Mouse (Mus musculus) kidney, postnatal 14 days (tissue): Measurements from ENCODE around the gene Gc.

Experiments used
- DNase-seq: peaks from one replicate; pipeline ENCODE4 v3.0.0; 2022; ENCODE audit warnings: mixed read lengths

Gc gene

DNA sequence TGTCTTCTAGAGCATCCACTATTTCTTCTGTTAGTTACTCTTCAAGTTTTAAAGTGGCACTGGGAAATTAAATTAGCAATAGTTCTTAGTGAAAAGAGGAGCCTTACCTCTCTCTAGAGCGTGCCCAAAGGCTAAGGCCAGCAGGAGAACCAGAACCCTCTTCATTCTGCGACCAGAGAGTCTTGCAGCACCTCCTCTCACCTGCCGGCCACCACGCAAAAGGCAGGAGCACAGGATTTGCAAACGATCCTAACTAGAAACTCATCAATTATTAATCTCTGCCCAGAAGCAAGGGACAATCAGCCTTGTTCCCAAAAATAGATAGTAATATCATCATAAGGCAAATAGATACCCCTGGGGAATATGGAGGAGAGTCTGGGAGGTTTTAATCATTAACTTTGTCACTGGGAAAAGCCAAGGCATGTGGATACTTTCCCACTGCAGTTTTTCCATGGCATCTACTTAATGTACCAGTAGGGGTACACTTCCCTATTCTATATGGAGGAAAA lies at the start of gene Gc:
Gene Gc, minus strand, starts transcription at position 345 of the 509 bp plus-strand sequence.
- no peak for DNase-seq

DNA sequence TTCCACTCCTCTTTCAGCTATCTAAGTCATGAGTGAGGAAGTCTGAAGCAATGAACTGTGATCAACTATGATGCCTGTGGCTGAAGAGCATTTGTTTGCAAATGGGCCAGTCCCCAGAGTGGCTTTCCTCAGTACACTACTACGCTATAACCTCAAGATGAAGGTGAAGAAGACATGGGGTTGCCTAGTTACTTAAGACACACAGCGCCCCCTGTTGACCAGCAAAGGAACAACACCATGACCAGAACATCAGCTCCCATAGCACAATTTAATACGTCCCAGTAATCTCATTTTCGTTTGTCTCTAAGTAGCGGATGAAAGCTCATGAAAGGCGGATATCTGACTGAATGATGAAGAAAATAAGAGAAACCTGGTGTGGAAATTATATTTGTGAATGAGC lies 42.5 kb upstream of the Gc start:
- peak; percentile 22 for DNase-seq

DNA sequence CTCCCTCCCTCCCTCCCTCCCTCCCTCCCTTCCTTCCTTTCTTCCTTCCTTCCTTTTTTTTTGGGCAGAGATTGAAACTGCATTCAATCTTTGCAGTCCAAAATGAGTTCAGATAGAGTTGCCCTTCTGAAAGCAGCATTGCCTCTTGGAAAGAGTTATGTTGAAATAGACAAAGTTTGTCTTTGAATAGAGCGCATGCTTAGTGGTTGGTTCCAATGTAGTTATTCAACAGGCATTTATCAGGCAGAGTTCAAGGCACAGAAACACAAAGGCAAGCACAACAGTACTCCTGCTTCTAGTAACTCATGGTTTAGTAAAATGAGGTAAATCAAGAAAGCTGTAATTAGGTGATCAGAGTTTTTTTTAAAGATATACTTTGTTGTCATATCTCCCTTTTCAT lies 34.9 kb upstream of the Gc start:
- no peak for DNase-seq

DNA sequence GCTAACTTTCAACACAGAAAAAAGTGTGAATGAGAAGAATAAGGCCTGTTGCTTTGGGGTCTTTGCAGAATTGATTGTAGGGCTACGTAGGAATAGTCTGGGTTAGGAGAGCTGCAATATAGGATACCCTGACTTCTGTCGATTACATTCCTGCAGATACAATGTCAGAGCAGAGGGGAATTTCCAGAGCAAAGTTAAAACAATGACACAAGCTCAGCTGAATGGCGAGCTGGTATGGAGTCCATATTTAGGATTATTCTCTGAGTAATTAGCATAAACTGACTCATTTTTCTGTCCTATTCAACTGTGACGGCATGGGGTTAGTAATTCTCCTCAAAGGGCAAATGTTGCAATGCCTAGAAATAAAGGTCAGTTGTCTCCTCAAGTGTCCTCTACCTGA lies 12.8 kb upstream of the Gc start:
- no peak for DNase-seq

DNA sequence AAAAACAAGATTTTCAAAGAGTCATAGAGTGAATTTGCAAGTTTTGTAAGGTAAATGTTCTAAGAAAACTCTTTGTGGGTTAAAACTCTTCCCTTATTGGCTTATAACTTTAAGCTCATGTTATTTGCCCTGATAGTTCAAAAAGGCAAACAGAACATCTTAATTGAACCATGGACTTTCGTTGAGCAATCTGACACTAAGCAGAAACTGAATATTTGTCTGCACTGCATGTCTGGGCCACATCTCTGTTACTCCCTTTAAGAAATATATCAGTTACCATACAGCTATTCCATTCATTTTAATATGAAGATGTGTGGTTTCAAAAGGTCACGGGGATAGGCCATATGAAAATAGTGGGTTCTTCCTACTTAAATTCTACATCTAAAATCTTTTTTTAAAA lies 10.2 kb upstream of the Gc start:
- no peak for DNase-seq

DNA sequence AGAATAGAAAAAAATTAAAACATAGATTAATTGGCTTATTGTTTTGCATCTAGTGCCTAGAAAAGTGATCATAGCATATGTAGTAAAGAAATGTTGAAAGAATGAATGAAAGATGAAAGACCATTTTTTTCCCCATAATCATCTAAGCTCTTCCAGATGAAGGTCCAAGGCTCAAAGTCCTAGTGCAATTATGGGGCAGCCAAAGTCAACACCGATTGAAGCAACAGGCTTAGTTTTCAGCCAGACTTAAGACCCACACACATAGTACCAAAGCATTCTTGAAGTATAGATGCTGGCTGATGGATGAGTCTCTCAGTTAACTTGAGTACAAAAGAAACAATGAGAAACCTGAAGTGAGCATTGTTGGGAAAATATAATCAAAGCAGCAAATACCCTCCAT lies 9.3 kb upstream of the Gc start:
- DNase-seq: no peak

DNA sequence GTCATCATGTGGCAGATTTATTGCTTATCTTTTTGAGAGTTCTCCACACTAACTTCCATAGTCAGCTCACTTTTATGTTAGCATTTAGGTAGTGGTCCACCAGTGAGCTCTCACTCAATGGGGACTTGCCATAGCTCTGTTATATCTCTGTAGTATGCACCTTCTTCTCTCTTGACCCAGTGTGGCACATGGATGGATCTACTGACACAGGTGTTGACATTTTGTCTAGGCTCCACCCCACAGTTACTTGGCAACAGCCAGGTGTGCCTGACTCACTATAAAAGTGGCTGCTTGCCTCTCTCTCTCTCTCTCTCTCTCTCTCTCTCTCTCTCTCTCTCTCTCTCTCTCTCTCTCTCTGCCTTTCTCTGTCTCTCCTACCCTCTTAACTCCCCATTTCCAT lies 8.6 kb upstream of the Gc start:
- no peak for DNase-seq

DNA sequence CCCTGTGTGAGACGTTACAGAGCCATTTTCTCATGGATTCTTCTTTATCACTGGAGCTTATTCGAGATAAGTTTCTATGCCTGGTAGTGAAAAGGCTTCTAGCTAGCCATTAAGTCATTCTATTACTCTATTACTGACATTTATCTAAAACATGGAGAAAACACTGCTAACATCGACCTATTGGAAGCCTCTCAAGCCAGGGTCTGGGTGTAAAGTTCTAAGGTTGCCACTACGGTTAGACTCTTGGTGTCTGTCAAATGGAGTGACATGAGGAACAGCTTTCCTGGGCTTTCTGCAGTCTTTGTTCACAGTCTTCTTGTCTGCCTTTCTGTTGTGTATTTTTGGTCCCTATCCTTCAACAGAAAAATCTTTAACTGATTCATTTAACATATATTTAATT lies 4.1 kb upstream of the Gc start:
- DNase-seq: no peak

DNA sequence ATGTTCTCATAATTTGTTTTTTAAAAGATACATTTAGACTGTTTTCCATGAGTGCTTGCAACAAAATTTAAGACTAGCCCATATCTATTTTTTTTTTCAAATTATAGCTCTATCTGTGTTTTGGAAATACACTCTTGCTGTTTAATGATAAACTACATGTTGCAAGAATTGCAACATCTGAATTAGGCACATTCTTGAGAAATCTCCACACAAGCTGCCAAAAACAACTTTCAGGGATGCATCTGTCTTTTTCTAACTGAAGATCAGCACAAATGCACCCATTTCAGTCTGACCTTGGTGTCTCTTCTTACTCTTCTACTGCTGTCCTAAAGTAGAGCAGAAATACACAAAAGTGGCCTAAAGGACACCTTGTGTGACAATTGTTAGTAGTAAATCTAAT lies 1.9 kb upstream of the Gc start:
- DNase-seq: no peak

DNA sequence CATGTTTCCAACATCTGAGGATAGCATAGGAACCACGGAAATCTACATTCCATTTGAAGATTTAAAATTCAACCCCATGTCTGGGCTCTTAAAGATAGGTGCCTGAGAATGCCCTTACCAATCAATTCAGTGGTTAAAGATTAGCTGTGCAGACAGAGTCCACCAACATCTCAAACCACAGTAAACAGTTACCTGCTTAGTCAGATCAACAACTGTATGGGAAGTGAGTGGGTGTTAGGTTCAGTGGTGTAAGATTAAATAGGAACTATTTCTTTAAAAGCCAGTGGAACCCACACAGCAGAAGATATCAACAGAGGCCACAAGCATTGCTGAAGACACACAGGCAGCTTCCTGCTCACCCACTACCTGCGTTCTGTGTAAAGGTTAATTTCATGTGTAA lies 1.3 kb upstream of the Gc start:
- no peak for DNase-seq

DNA sequence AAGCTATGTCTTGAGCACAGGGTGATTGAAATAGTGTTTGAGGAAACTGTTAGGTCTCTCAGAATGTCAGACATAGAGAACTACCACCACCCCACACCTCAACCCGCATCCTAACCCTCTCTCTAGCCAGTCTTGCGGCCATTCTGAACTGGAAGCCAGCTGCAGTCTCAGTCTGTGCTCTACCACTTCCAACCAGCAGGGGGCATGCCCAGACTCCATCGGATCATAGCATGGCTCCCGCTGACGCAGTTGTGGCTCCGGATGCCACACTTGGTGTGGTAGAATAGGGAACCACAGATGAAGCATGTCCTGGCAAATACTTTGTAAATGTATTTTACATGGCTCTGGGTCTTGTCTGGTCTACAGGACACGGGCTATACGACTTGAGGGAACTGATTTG lies 2.2 kb downstream of the Gc start:
- peak; percentile 33 for DNase-seq

DNA sequence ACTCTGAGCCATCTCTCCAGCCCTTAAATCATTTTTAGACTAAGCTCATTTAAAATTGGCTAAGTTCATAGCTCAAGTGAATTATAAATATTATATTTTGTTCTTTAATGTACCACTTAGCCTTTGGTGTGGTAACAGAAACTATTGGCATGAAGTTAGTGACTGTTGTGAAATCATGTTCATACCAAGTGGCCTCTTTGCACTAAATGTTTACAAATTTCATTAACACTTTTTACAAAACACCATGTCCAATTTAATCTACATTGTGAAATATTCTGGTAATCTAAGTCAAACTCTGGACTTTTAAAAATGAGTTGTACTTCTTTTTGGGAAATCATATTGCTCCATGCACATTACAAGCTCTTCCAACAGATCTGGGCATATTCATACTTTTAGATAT lies 6.9 kb downstream of the Gc start:
- no peak for DNase-seq

DNA sequence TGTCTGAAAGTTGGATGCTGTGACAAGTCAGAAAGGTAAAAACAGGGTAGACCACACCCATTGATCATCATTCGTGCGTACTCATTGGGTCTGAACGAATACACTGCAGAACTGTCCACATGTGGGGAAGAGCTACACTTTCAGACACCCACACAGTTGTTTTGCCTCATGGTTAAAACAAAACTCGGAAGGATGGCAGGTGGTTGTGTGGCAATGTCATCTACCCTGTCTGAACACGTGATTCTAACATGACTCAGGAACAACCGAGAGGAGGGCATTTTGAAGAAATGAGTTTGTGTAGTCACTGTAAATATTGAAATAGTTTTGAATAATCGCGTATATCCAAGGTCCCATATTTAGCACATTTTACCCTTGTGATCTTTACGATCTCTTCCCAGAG lies 8.4 kb downstream of the Gc start:
- DNase-seq: no peak

DNA sequence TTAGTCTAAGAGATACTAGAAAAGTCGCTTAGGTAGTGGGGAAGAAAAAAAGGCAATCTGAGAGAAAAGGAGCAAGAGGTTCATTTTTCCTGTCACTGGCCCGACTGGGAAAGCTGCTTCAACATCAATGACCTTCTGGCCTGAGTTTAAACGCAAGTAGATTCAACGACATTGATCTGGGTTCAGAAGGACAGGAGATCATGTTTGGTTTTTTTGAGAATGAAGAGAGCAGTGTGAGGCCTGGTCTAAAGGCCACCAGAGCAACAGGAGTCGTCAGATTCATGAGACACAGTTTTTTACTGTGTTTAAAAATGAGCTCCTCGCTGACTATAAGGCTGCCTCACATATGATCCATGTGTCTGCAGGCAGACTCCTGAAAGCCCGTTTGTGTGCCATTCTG lies 9.7 kb downstream of the Gc start:
- no peak for DNase-seq

DNA sequence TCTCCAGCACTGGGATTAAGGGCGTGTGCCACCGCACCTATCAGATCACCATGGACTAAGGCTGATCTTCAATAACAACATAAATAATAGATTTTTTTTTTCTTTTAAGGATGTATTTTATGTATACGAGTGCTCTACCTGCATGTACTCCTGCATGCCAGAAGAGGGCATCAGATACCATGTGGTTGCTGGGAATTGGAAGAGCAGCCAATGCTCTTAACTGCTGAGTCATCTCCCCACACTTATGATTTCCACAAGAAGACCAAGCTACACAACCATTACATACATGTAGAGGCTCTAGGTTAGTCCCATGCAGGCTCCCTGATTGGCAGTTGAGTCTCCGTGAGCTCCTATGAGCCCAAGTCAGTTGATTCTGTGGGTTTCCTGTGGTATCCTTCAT lies 13.3 kb downstream of the Gc start:
- no peak for DNase-seq

DNA sequence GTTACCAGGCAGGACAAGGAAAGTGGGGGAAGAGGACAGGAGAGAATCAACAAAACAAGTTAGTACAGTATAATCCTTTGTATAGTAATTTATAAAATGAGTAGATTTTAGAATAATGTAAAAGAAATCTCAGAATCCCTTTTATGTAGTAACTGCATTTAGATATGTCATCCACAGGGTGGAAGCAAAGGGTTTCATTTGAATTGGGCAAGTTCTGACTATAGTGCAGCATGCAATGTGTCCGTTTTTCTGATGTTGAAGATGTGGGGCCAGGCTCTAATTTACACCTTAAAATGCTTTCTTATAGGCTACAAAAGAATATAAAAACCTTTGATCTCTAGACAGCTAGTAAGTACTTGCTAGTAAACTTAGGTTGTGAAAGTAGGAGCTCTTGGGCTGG lies 46.2 kb downstream of the Gc start:
- no peak for DNase-seq

DNA sequence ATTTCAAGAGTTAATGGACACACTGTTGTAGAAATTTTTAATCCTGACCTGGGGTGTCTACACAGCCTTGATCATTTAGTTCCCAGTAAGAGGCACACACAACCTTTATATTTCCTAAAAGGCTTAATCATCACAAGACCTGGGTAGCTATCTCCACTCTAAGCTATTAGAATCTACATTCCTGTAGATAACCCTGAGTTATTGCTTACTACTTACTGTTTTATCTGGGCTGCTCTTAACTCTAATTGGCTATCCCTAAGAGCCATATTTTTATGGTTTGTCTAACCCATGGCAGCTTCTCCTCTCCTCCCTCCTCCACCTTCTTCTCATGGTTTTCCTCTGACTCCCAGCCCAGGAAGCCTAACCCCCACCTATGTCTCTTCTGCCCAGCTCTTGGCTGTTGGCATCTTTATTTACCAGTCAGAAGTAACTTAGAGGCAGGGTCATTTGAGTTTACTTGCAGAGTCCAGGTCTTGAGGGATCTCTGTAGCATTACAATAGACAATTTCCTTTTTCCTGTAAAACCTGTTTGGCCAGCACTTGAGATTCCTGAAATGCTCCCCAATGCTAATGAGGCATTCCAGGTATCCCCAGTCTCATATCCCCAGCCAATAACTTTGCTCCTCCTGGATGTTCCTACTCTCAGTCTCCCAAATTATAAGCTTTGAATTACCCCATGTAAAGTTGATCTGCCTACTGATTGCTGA lies 50.2 kb downstream of the Gc start:
- DNase-seq: no peak

DNA sequence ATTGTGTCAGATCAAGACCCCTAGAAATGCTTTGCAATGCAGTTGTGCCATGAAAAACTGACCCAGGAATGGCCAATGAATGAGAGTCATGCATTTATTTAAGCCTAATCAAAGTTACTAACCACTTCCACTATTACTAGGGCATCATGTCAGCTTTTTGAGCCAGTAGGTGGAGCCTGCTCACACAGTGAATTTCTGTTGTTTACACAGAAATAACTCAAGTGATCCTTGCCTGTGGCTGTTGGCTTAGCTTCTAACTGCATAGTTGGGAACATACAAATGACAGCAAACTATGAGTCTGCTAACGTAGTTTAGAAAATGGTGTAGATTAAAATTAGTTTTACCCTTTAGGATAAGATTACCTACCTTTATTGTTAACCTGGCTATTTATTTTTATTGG lies 52.6 kb downstream of the Gc start:
- peak; percentile 5 for DNase-seq

DNA sequence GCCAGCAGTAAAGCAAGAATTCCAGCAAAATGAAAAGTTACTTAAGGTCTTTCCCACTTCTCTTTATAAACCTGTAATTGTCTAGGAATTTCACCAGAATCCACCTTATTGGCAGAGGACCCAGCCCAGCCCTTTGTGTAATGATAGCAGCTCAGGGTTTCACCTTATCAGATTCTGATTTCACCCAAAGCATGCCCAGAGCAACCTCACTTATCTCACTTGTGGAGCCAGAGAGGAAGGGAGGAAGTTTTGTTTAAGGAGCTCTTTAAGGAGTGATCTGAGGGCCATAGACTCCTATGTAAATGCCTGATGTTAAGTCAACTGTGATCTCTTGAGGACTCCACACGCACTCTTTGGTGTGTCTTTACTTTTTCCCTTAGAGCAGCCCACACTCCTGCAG lies 67.3 kb downstream of the Gc start:
- DNase-seq: no peak

DNA sequence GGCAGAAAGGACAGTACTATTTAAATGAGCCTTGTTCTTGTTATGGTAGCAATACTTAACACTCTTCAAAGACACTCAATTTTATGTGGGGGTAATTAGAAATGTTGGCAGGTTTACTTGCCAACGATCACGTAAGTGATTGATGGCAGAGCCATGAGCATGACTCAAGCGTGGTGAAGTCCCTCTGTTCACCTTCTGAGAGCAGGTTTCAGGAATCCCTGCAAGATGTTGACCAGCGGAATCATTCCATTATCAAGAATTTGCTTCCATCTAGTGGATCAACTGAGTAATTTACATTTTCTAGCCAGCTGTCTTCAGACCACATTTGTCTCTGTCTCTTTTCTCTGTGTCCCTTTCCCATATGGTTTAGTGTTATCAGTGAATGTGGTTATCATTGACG lies 73.5 kb downstream of the Gc start:
- peak; percentile 18 for DNase-seq

DNA sequence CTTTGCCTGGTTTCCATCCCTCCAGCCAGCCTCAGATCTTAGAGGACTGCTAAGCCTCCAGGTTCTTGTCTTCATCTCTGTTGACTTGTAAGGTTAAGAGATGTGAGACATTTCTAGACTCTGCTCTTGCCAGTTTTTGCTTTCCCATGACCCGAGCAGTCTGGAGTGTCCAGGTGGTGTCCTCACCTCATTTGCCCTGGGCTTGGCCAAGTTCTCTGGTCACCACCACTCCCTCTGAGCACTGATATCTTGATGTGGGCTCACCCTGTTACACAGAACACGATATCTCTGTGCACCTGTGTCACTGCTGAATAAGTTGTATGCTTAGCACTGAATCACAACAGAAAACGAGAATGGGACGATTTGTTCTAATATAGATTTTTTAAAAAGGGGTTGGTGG lies 76.4 kb downstream of the Gc start:
- no peak for DNase-seq

DNA sequence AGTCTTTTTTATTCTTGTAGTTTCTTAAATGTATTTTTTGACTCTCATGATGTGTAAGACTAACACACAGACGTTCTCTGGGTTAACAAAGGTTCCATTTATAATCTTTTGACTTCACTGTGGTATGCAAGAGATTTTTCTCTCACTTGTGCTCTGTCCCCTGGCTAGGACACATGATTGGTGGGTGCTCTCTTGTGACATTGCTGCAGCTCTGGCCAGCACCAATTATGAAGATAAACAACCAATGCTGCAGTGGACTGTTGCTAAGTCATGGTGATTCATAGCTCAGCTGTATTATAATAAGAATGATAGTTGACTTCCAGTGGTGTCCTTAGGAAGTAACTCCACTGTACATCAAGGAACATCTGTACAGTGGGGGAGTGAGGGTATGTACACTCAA lies 87.6 kb downstream of the Gc start:
- peak; percentile 24 for DNase-seq

DNA sequence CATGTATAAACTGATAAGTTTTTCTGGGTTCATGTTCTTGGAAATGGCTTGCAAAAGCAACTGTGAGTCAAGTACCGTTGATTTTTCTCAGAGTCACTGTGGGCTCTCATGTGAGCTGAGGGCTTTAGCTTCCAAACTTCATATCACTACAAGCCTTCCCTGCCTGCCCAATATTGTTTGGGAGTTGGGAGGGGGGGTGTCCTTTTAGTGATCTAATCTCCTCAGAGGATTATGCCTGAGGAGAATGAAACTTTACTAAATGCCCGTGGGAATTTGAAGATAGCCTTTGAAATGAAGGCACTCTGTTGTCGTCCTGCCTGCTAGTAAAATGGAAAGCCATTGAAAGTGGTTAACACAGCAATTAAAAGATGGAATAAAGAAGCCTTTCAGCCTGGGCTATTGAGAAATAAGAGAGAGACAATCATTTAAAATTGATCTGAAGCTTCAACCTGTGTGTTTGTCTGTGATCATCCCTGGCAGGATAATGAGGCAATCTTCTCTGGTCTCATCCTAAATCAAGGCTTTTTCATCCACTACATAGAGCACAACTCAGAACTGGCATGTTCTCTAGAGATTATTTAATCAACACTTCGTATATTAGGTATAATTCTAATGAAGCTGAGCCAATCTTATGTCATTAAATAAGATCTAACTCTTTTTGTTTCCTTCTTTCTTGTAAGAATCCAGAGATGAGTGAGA lies 89.5 kb downstream of the Gc start:
- no peak for DNase-seq
